Mouse (Mus musculus) liver, embryonic 14.5 days (tissue): ENCODE measurements around the gene Hoxa7. TPM values are rescaled to one million over a fixed set of nuclear protein-coding genes. Genes with fewer than 3 reads are reported as not detected.

Experiments
- ATAC-seq: fragments of 200-750 bp; cut with Nextera tagmentation; 2 replicates; pipeline ENCODE4 v1.8.0; 2017; ENCODE audit warnings: moderate number of reproducible peaks, mild to moderate bottlenecking, moderate library complexity; ENCODE audit not compliant: insufficient read depth
- DNase-seq, 3 experiments: peaks; one replicate each; pipeline ENCODE4 v3.0.0-alpha.2; 2012 to 2013; ENCODE audit warnings: low read depth in 3 of 3, low spot score in 3 of 3
- H3K27ac ChIP-seq: fragments of 300-500 bp; sonication (generic); 2 replicates; pipeline ENCODE4 v1.5.1; 2014; ENCODE audit warnings: moderate library complexity, mild to moderate bottlenecking, control low read depth, inconsistent platforms
- H3K27me3 ChIP-seq: fragments of 300-500 bp; sonication (generic); 2 replicates; pipeline ENCODE4 v1.6.1; 2014; ENCODE audit warnings: mild to moderate bottlenecking, low read length, moderate library complexity; ENCODE audit not compliant: control insufficient read depth, insufficient read depth
- H3K36me3 ChIP-seq: fragments of 300-500 bp; sonication (generic); replicated peaks from 2 replicates; pipeline ENCODE4 v1.6.1; 2014; ENCODE audit warnings: low read depth; ENCODE audit not compliant: control insufficient read depth, insufficient read depth
- H3K4me1 ChIP-seq, 2 experiments: fragments of 200-500 bp in 1 of 2; fragments of 300-500 bp in 1 of 2; sonication (generic) in 1 of 2; replicated peaks; 2 replicates each; pipeline ENCODE4 v1.6.1; 2012 to 2014; ENCODE audit warnings: antibody characterized with exemption in 1 of 2, inconsistent platforms in 1 of 2, low read length in 1 of 2; ENCODE audit not compliant: control insufficient read depth in 2 of 2, insufficient read depth in 2 of 2
- H3K4me2 ChIP-seq: fragments of 300-500 bp; sonication (generic); 2 replicates; pipeline ENCODE4 v1.6.1; 2014; ENCODE audit warnings: low read depth, mild to moderate bottlenecking, control low read depth, moderate library complexity
- H3K4me3 ChIP-seq, 2 experiments: fragments of 200-500 bp in 1 of 2; fragments of 300-500 bp in 1 of 2; sonication (generic) in 1 of 2; 2 replicates each; pipeline ENCODE4 v1.5.1; 2012 to 2014; ENCODE audit warnings: low read depth in 2 of 2, low read length in 2 of 2, mild to moderate bottlenecking in 2 of 2, control low read depth in 1 of 2, inconsistent platforms in 1 of 2, moderate library complexity in 1 of 2; ENCODE audit not compliant: insufficient read depth in 1 of 2
- H3K9ac ChIP-seq: fragments of 300-500 bp; sonication (generic); replicated peaks from 2 replicates; pipeline ENCODE4 v1.6.1; 2014; ENCODE audit warnings: mild to moderate bottlenecking, control low read depth, moderate library complexity
- H3K9me3 ChIP-seq: fragments of 300-500 bp; sonication (generic); 2 replicates; pipeline ENCODE4 v1.6.1; 2016; ENCODE audit warnings: low read length, mixed read lengths; ENCODE audit not compliant: control insufficient read depth
- CTCF ChIP-seq: IDR thresholded peaks from 2 replicates; pipeline ENCODE4 v1.5.1; 2016; ENCODE audit warnings: antibody characterized with exemption, low read depth, control low read depth
- EP300 ChIP-seq: IDR thresholded peaks from 2 replicates; pipeline ENCODE4 v1.6.1; 2016; ENCODE audit warnings: antibody characterized with exemption, low read depth
- WGBS: fragments of 180-500 bp; shearing (Covaris S2); extraction: QIAGEN DNeasy Blood & Tissue Kit; methylation state at CpG from one replicate; pipeline ENCODE4 v1.1.7; 2014; ENCODE audit not compliant: insufficient replicate concordance; 5-methylcytosine and 5-hydroxymethylcytosine counted together
- polyA plus RNA-seq, 2 experiments: library from polyadenylated mRNA; depleted of rRNA in 1 of 2; stranded (reverse) in 1 of 2; unstranded in 1 of 2; fragments of >200 nt; fragmentation: Nextera tagmentation in 1 of 2; extraction: Ambion mirVana in 1 of 2; gene quantifications; 2 replicates each; pipeline versions ENCODE4 v1.2.1 to v1.2.3; 2012 to 2014

Gene Hoxa7
- polyA plus RNA-seq, 2 experiments = 0.23 to 0.26 TPM

DNA sequence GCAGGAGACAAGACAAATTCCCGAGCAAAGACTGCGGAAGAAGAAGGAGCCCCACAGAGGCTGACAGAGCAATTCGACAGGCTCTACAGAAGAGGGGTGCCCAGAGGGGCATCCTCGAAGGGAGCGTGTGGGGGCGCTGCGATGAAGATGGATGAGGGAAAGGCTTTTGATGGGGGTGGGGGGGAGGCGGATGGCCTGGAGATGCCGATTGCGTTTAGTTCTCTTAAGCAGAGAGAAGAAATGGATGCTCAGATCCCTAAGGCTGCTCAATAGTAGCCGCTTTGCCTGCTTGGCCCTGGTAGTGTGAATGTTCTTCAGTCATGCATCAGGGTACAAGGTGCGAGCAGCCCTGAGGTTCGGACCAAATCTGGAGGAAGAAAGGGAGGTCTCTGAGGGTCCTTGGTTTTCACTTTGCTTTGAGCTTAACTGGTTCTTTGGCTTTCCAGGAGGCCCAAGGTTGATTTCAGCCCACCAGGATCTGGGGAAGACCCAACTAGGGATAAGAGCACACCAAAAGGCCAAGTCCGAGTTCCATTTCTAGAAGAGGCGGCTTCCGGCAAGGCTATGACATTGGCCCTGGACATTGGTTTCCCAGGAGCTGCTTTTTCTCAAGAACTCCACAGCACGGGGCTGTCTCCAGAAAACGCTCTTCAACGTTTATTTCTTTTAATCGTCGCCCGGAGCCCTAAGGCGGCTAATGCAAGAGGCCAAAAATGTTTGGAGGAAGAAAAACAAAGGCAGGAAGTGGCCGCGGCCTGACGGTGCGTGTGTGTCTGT, 27.2 kb upstream of the Hoxa7 start:
- 1% methylated on average over 27 of the region's 27 CpGs for WGBS
- TF ChIP-seq CTCF (no peak), EP300 (no peak)
- DNase-seq = no peak

DNA sequence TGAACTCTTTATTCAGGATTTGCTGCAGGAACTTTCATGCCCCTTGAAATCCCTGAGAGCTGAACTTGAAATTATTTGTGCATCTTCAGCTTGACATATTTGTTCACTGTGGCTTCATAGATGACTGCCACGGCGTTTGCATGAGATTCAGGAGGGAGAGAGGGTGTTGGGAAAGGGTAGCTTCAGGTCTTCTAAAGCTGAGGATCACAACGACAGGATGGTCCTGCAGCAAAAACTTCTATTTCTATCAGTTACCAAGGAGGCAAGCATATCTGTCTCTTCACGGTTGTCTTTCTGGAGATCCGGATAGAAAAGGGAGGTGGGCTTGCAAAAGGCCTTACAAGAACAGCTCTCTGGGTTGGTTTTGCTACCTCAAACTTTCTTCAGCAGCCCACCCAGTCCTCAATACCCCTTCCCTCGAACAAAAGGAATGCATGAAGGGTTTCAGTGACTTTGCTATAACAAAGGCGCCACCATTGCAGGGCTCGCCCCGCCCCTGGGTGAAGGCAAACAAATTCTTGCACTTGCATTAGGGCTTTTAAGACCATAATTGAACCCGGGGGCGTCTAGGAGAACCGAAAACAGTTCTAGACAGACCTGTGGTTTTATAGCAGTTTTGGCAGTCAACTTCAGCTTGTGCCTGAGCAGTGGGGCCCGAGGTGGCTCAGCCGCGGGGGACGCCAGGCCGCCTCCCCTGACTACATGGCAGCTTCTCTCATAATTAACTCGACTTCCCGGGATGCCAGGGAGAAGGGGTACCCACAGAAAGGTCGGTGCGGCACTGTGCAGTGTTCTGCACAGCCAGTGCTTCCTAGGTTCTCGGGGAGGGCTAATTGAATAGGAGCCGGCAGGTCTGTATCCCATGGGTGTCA, 26.3 kb upstream of the Hoxa7 start:
- no peaks in the 10 kb centered on the region for H3K36me3 ChIP-seq
- no peak overlapping the region for H3K27ac ChIP-seq
- ATAC-seq (no peak), DNase-seq (no peak)
- 1% methylated on average over 23 of the region's 23 CpGs for WGBS
- H3K27me3 ChIP-seq = peaks cover 98% of the 10 kb centered on the region
- no peaks in the 10 kb centered on the region for H3K9me3 ChIP-seq
- no peaks in the 10 kb centered on the region for H3K4me1 ChIP-seq
- no peak overlapping the region for H3K4me3 ChIP-seq
- no peak overlapping the region for H3K4me2 ChIP-seq
- TF ChIP-seq EP300 = no peak
- no peak for TF ChIP-seq CTCF
- no peak overlapping the region for H3K9ac ChIP-seq

More for the DNA sequence above, 27.2 kb upstream of the Hoxa7 start:
- H3K27me3 ChIP-seq = peaks cover 98% of the 10 kb centered on the region
- no peak for ATAC-seq
- no peak overlapping the region for H3K4me3 ChIP-seq
- no peaks in the 10 kb centered on the region for H3K4me1 ChIP-seq
- no peaks in the 10 kb centered on the region for H3K36me3 ChIP-seq
- no peak overlapping the region for H3K9ac ChIP-seq
- no peak overlapping the region for H3K4me2 ChIP-seq
- no peak overlapping the region for H3K27ac ChIP-seq
- H3K9me3 ChIP-seq = no peaks in the 10 kb centered on the region

GRCm38 (mm10) chr6:52246916-52247315, 25.3 kb upstream of the Hoxa7 start:
- Histone ChIP-seq H3K4me1 (no peaks in the 10 kb centered on the region), H3K4me3 (no peak overlapping the region), H3K9ac (no peak overlapping the region), H3K36me3 (no peaks in the 10 kb centered on the region), H3K27ac (no peak overlapping the region), H3K27me3 (peaks cover 98% of the 10 kb centered on the region), H3K4me2 (no peak overlapping the region), H3K9me3 (no peaks in the 10 kb centered on the region)
- ATAC-seq (no peak), DNase-seq (no peak)
- 1% methylated on average over 3 of the region's 3 CpGs for WGBS
- TF ChIP-seq EP300 (no peak), CTCF (no peak)

- ATAC-seq (no peak), DNase-seq (no peak)
- Histone ChIP-seq H3K4me2 (no peak overlapping the region), H3K4me1 (no peaks in the 10 kb centered on the region), H3K4me3 (no peak overlapping the region), H3K9ac (no peak overlapping the region), H3K27ac (no peak overlapping the region), H3K9me3 (no peaks in the 10 kb centered on the region), H3K36me3 (no peaks in the 10 kb centered on the region), H3K27me3 (peaks cover 98% of the 10 kb centered on the region)
- no peak for TF ChIP-seq CTCF
- TF ChIP-seq EP300 = no peak
- WGBS = under 1% methylated on average over 26 of the region's 26 CpGs
These were observed 24.7 kb upstream of the Hoxa7 start for GRCm38 (mm10) chr6:52246403-52246803.

DNA sequence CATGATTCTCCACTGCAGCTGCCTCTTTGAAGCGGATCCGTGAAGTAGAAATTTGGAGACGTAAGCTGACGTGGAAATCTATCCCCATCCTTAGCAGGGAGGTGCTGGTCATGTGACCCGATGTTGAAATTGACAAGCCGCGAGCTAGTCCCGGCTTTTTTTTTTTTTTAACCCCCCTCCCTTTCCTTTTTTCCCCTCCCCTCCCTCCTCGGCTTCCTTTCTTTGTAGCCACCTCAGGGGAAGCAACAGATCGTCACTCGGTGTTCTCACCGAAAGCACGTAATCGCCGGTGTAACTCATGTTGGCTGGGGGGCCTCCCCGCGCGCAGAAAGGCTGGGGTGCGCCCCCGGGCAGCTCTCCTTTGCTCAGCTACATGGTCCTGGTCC, 24.1 kb upstream of the Hoxa7 start, which contains the start of gene Hoxa11:
Gene Hoxa11, minus strand, starts transcription at position 54 of the 386 bp plus-strand sequence.
- Histone ChIP-seq H3K4me2 (no peak within 1 kb of the TSS), H3K4me3 (no peak within 1 kb of the TSS), H3K9ac (no peak within 1 kb of the TSS), H3K4me1 (no peaks in the 10 kb centered on the region), H3K27ac (no peak within 1 kb of the TSS), H3K9me3 (no peaks in the 10 kb centered on the region), H3K36me3 (no peaks in the 10 kb centered on the region), H3K27me3 (peaks cover 98% of the 10 kb centered on the region)
- WGBS = 4% methylated on average over 20 of the region's 20 CpGs
- no peak for DNase-seq
- no peak for TF ChIP-seq EP300
- TF ChIP-seq CTCF = no peak
- ATAC-seq = no peak
